Mouse (Mus musculus) midbrain, embryonic 10.5 days (tissue): ENCODE measurements around the gene Sept14. TPM values are rescaled to one million over a fixed set of nuclear protein-coding genes. Genes with fewer than 3 reads are reported as not detected.

Source experiments
- DNase-seq: peaks from one replicate; pipeline ENCODE4 v3.0.0-alpha.2; 2017; ENCODE audit warnings: low spot score
- H3K27ac ChIP-seq: fragments of 300-500 bp; sonication (generic); replicated peaks from 2 replicates; pipeline ENCODE4 v1.5.1; 2016; ENCODE audit warnings: mild to moderate bottlenecking
- H3K27me3 ChIP-seq: fragments of 300-500 bp; sonication (generic); 2 replicates; pipeline ENCODE4 v1.6.1; 2016; ENCODE audit warnings: low read depth, mild to moderate bottlenecking; ENCODE audit not compliant: poor library complexity, severe bottlenecking
- H3K36me3 ChIP-seq: fragments of 300-500 bp; sonication (generic); 2 replicates; pipeline ENCODE4 v1.6.1; 2016; ENCODE audit warnings: mild to moderate bottlenecking, moderate library complexity
- H3K4me1 ChIP-seq: fragments of 300-500 bp; sonication (generic); 2 replicates; pipeline ENCODE4 v1.6.1; 2016
- H3K4me3 ChIP-seq: fragments of 300-500 bp; sonication (generic); 2 replicates; pipeline ENCODE4 v1.5.1; 2016; ENCODE audit warnings: mild to moderate bottlenecking, moderate library complexity
- H3K9me3 ChIP-seq: fragments of 300-500 bp; sonication (generic); replicated peaks from 2 replicates; pipeline ENCODE4 v1.6.1; 2016; ENCODE audit warnings: mild to moderate bottlenecking
- WGBS: fragments of 180-500 bp; shearing (Covaris S2); methylation state at CpG from one replicate; pipeline ENCODE4 v1.1.7; 2016; 5-methylcytosine and 5-hydroxymethylcytosine counted together
- polyA plus RNA-seq: library from polyadenylated mRNA; unstranded; fragments of >200 nt; fragmentation: Nextera tagmentation; extraction: Ambion mirVana; gene quantifications from 2 replicates; pipeline ENCODE4 v1.2.1, GENCODE M21; 2016

Gene Sept14
- polyA plus RNA-seq, 1 experiment from 2014 or later: not detected

DNA sequence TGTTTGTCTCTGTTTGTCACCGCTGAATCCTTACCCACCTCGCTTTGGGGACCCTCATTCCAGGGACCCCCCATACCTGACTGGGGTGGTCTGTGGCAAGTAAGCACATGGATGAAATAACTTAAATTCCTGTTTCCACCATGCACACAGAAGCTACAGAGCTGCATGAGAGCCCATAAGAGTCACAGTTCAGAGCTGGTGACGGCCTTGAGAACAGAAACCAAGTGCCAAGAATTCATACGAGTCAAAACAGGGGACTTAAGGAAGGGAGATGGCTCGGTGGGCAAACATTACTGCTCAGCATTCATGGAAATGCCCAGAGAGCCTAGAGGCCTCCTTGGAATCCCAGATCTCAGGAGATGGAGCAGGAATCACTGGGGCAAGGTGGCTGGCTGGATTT is 44.2 kb downstream of the Sept14 start:
- H3K27me3 ChIP-seq: no peaks in the 10 kb centered on the region
- no peaks in the 10 kb centered on the region for H3K9me3 ChIP-seq
- H3K27ac ChIP-seq: no peak overlapping the region
- peaks cover 7% of the 10 kb centered on the region for H3K4me1 ChIP-seq
- no peak for DNase-seq
- 91% methylated on average over 5 of the region's 5 CpGs for WGBS
- peaks cover 18% of the 10 kb centered on the region for H3K36me3 ChIP-seq
- H3K4me3 ChIP-seq: no peak overlapping the region

DNA sequence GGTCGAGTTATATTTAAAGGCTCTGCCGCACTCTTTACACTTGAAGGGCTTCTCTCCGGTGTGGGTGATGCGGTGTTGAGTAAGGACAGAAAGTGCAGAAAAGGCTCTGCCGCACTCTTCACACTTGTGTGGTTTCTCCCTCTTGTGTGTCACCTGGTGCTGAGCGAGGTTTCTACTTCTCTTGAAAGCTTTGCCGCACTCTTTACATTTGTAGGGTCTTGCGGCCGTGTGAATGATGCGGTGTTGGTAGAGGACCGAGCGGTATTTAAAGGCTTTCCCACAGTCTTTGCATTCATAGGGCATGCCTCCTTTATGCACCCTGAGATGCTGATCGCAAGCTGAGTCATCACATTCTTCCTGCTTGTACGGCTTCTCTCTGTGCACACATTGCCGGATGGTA is 50.4 kb downstream of the Sept14 start:
- no peaks in the 10 kb centered on the region for H3K9me3 ChIP-seq
- H3K36me3 ChIP-seq: peaks cover 60% of the 10 kb centered on the region
- H3K4me1 ChIP-seq: no peaks in the 10 kb centered on the region
- no peak overlapping the region for H3K4me3 ChIP-seq
- 96% methylated on average over 15 of the region's 15 CpGs for WGBS
- H3K27me3 ChIP-seq: no peaks in the 10 kb centered on the region
- H3K27ac ChIP-seq: no peak overlapping the region
- no peak for DNase-seq

DNA sequence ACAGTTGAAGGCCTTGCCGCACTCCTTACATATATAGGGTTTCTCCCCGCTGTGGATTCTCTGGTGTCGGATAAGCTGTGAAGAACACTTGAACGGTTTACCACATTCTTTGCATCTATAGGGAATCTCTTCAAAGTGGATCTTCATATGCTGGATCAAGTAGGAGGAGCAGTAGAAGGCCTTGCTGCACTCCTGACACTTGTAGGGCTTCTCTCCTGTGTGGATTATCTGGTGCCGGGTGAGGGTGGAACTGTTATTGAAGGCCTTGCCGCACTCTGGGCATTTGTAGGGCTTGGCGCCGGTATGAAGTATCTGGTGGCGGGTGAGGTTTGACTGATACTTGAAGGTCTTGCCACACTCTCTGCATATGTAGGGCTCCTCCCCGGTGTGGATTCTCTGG is 51.3 kb downstream of the Sept14 start:
- Histone ChIP-seq H3K36me3 (peaks cover 60% of the 10 kb centered on the region), H3K4me3 (no peak overlapping the region), H3K27me3 (no peaks in the 10 kb centered on the region), H3K4me1 (no peaks in the 10 kb centered on the region), H3K27ac (no peak overlapping the region), H3K9me3 (no peaks in the 10 kb centered on the region)
- no peak for DNase-seq
- 97% methylated on average over 10 of the region's 10 CpGs for WGBS

DNA sequence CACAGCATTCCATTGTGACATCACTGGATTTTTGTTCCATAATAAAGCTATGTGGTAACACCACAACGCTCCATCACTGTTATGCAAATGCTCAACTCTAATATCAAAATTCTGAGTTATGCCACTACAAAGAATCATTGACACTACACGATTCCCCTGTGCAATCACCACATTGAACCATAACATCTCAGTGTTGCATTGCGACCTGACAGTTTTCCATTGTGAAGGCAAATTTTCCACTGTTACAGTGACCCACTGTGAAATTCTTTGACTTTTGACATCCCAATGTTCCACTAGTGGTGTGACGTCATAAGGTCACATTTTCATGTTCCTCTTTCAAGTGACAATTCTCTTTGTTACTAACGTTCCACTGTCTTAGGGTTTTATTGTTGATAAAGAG is 57.5 kb downstream of the Sept14 start:
- Histone ChIP-seq H3K27ac (no peak overlapping the region), H3K9me3 (no peaks in the 10 kb centered on the region), H3K27me3 (no peaks in the 10 kb centered on the region), H3K4me1 (no peaks in the 10 kb centered on the region), H3K4me3 (no peak overlapping the region), H3K36me3 (peaks cover 13% of the 10 kb centered on the region)
- WGBS: 95% methylated on average over 5 of the region's 5 CpGs
- no peak for DNase-seq

Other genes with a start within 250 kb of the Sept14 start
- 35.1 and 40.8 TPM in 2 replicates for gene Sfswap, start 207.3 kb downstream of the Sept14 start, polyA plus RNA-seq
- 3.7 and 5.1 TPM in 2 replicates for gene Mmp17, start 124.3 kb downstream of the Sept14 start, polyA plus RNA-seq
- gene Zfp11, start 38.4 kb downstream of the Sept14 start, polyA plus RNA-seq: 6.3 and 8.1 TPM in 2 replicates
- 181 and 185 TPM in 2 replicates for gene Mrps17, start 7.0 kb upstream of the Sept14 start, polyA plus RNA-seq
- gene Nipsnap2, start 16.6 kb upstream of the Sept14 start, polyA plus RNA-seq: 76.3 and 86.3 TPM in 2 replicates
- gene Psph, start 78.9 kb upstream of the Sept14 start, polyA plus RNA-seq: 39.7 and 45.4 TPM in 2 replicates
- gene Sumf2, start 138.5 kb upstream of the Sept14 start, polyA plus RNA-seq: 48.8 and 50.5 TPM in 2 replicates
- gene Chchd2, start 179.0 kb upstream of the Sept14 start, polyA plus RNA-seq: 1,024 and 1,060 TPM in 2 replicates
- gene Zbed5, start 187.2 kb upstream of the Sept14 start, polyA plus RNA-seq: 5.1 and 5.3 TPM in 2 replicates
- gene Phkg1, start 190.0 kb upstream of the Sept14 start, polyA plus RNA-seq: 0.25 and 0.41 TPM in 2 replicates
- 4.2 and 6.1 TPM in 2 replicates for gene Nupr1l, start 200.0 kb upstream of the Sept14 start, polyA plus RNA-seq
- gene Vkorc1l1, start 233.5 kb upstream of the Sept14 start, polyA plus RNA-seq: 30.9 and 35.5 TPM in 2 replicates